ENCODE assay signal across 28 mouse cellular contexts in genomic region chr14:22942569-22942968, GRCm38 (mm10).
"Had no signal": no experiment of that assay in that cellular context is flagged by ENCODE, and none has a peak within 500 bp of the region (broad histone marks: within the 10 kb centered on the region; RNA-seq: fewer than 3 reads in every experiment).

No protein-coding gene starts in this region.

- DNase-seq: cerebellum, adult 8-10 months; cerebellum, adult 9-10 months; cerebellum, adult 9-11 months; cerebellum, postnatal 10 days; cerebellum, postnatal 14 days; cerebellum, postnatal 25 days; cerebellum, postnatal 36 days; embryo, embryonic 11 days; forebrain, postnatal 0 days; gastrocnemius, adult 2 months; gastrocnemius, postnatal 10 days; gastrocnemius, postnatal 14 days; gastrocnemius, postnatal 25 days; gastrocnemius, postnatal 36 days; heart, adult 11 months; heart, adult 18-20 months; heart, adult 2 months had no signal

- ATAC-seq: forebrain, embryonic 13.5 days; forebrain, embryonic 14.5 days; forebrain, embryonic 15.5 days; forebrain, embryonic 16.5 days; forebrain, postnatal 0 days had no signal

- H3K4me1 ChIP-seq: forebrain, embryonic 12.5 days; forebrain, embryonic 13.5 days; forebrain, embryonic 15.5 days had no signal

- H3K27me3 ChIP-seq: embryonic facial prominence, embryonic 12.5 days; embryonic facial prominence, embryonic 13.5 days; embryonic facial prominence, embryonic 15.5 days; forebrain, embryonic 13.5 days; forebrain, embryonic 15.5 days had no signal

- H3K4me3 ChIP-seq: embryonic facial prominence, embryonic 10.5 days; embryonic facial prominence, embryonic 12.5 days; embryonic facial prominence, embryonic 13.5 days; embryonic facial prominence, embryonic 15.5 days; erythroblast, embryonic 14.5 days; forebrain, embryonic 10.5 days; forebrain, embryonic 12.5 days; forebrain, embryonic 13.5 days; forebrain, embryonic 15.5 days; gastrocnemius, adult 2 months; heart, adult 2 months had no signal

- H3K9ac ChIP-seq: embryonic facial prominence, embryonic 12.5 days; embryonic facial prominence, embryonic 13.5 days; embryonic facial prominence, embryonic 15.5 days; forebrain, embryonic 12.5 days; forebrain, embryonic 13.5 days; forebrain, embryonic 15.5 days; forebrain, postnatal 0 days had no signal

- H3K9me3 ChIP-seq: embryonic facial prominence, embryonic 10.5 days; embryonic facial prominence, embryonic 12.5 days; embryonic facial prominence, embryonic 13.5 days; embryonic facial prominence, embryonic 15.5 days; forebrain, embryonic 10.5 days; forebrain, embryonic 12.5 days; forebrain, embryonic 13.5 days; forebrain, embryonic 15.5 days had no signal

- H3K27ac ChIP-seq: embryonic facial prominence, embryonic 10.5 days; embryonic facial prominence, embryonic 12.5 days; embryonic facial prominence, embryonic 13.5 days; embryonic facial prominence, embryonic 15.5 days; forebrain, embryonic 10.5 days; forebrain, embryonic 12.5 days; forebrain, embryonic 13.5 days; forebrain, embryonic 15.5 days; heart, adult 2 months had no signal

- H3K36me3 ChIP-seq: embryonic facial prominence, embryonic 10.5 days; embryonic facial prominence, embryonic 12.5 days; embryonic facial prominence, embryonic 13.5 days; embryonic facial prominence, embryonic 15.5 days; forebrain, embryonic 10.5 days; forebrain, embryonic 12.5 days; forebrain, embryonic 15.5 days had no signal
